Mouse (Mus musculus): ENCODE measurements at regions not wholly inside any gene's neighbourhood (a gene's known extent, or its start where the extent isn't known, plus 50 kb on each side); places are given as distances from the start of the nearest gene placed in this dataset.

DNA sequence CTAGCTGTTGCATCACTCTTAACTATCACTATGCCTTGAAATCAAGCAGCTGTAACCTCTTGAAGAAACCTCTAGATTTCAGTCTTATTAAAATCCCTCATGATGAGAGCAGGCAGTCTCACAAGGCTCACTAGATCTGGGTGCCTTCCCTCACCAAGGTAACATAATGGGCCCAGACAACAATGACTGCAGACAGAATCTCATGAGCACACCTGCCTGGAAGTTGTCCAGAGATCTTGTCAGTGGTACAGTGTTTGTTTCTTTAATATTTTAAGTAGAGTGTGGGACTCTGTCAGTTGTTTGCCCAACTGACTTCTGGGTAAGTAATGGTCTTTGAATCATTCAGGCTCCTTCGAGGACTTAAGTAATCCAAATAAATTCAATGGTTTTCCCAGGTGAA lies 177.1 kb upstream of the Gm11146 start:
- no peak overlapping the region for H3K9ac ChIP-seq (replicated peaks; ENCODE audit: low read depth, low read length)
- no peaks in the 10 kb centered on the region for H3K4me1 ChIP-seq (replicated peaks; ENCODE audit: control insufficient read depth, insufficient read depth, low read length)
- ATAC-seq = no peak
- no peak overlapping the region for H3K27ac ChIP-seq (ENCODE audit: low read length)
- no peak overlapping the region for H3K4me2 ChIP-seq (ENCODE audit: low read length)
- WGBS = 79% methylated on average over 1 of the region's 1 CpGs
- H3K27me3 ChIP-seq (replicated peaks; ENCODE audit: control insufficient read depth, insufficient read depth, low read length) = no peaks in the 10 kb centered on the region
- no peaks in the 10 kb centered on the region for H3K9me3 ChIP-seq (ENCODE audit: control insufficient read depth, low read length)
- H3K36me3 ChIP-seq (ENCODE audit: control insufficient read depth, insufficient read depth) = no peaks in the 10 kb centered on the region
- H3K4me3 ChIP-seq (replicated peaks; ENCODE audit: low read length) = no peak overlapping the region

- H3K36me3 ChIP-seq (ENCODE audit: control insufficient read depth, insufficient read depth) = no peaks in the 10 kb centered on the region
- no peak overlapping the region for H3K27ac ChIP-seq (ENCODE audit: low read length)
- H3K27me3 ChIP-seq (replicated peaks; ENCODE audit: control insufficient read depth, insufficient read depth, low read length) = no peaks in the 10 kb centered on the region
- H3K4me3 ChIP-seq (replicated peaks; ENCODE audit: low read length) = no peak overlapping the region
- H3K9me3 ChIP-seq (ENCODE audit: control insufficient read depth, low read length) = no peaks in the 10 kb centered on the region
- WGBS = 69% methylated on average over 3 of the region's 3 CpGs
- H3K9ac ChIP-seq (replicated peaks; ENCODE audit: low read depth, low read length) = no peak overlapping the region
- H3K4me2 ChIP-seq (ENCODE audit: low read length) = no peak overlapping the region
- H3K4me1 ChIP-seq (replicated peaks; ENCODE audit: control insufficient read depth, insufficient read depth, low read length) = no peaks in the 10 kb centered on the region
- ATAC-seq = no peak
These were observed 170.2 kb upstream of the Gm11146 start for GRCm38 (mm10) chr16:77772075-77772474.

DNA sequence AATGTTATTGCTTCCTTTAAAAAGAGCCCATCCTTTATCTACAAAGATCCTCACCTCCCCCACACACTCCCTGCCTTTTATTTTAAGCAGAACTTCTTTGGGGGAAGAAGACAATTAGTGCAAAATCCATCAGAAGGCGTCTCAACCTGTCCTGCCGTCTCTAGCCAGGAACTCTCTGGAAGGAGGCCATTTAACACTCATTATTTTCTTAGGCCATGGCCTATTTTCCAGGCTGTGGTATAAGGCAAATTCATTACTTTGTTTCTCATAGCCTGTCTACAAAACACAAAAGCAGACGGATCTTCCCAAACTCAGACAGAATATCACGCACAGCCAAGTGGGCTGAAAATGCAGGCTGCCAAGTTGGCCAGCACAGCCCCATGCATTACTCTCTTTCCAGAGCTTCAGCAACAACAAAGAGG lies 159.0 kb upstream of the Gm11146 start:
- Histone ChIP-seq H3K9ac (replicated peaks; ENCODE audit: low read depth, low read length) (0 out of 2 replicates have a peak overlapping the region, but pooled peaks have one; percentile 17), H3K4me1 (replicated peaks; ENCODE audit: control insufficient read depth, insufficient read depth, low read length) (peaks cover 15% of the 10 kb centered on the region), H3K36me3 (ENCODE audit: control insufficient read depth, insufficient read depth) (no peaks in the 10 kb centered on the region)

GRCm38 (mm10) chr16:77760479-77760878 lies 158.6 kb upstream of the Gm11146 start:
- Histone ChIP-seq H3K9ac (replicated peaks; ENCODE audit: low read depth, low read length) (peak overlapping the region; percentile 38; the same call in 1 of the 2 replicates), H3K27me3 (replicated peaks; ENCODE audit: control insufficient read depth, insufficient read depth, low read length) (no peaks in the 10 kb centered on the region), H3K27ac (ENCODE audit: low read length) (peak overlapping the region; percentile 91), H3K4me3 (replicated peaks; ENCODE audit: low read length) (no peak overlapping the region), H3K9me3 (ENCODE audit: control insufficient read depth, low read length) (no peaks in the 10 kb centered on the region), H3K4me1 (replicated peaks; ENCODE audit: control insufficient read depth, insufficient read depth, low read length) (peaks cover 15% of the 10 kb centered on the region), H3K4me2 (ENCODE audit: low read length) (no peak overlapping the region; the same call in 1 of the 2 replicates), H3K36me3 (ENCODE audit: control insufficient read depth, insufficient read depth) (no peaks in the 10 kb centered on the region)
- 50% methylated on average over 4 of the region's 4 CpGs for WGBS
- ATAC-seq = peak; percentile 54

More for the DNA sequence above, 159.0 kb upstream of the Gm11146 start:
- Histone ChIP-seq H3K27me3 (replicated peaks; ENCODE audit: control insufficient read depth, insufficient read depth, low read length) (no peaks in the 10 kb centered on the region), H3K4me2 (ENCODE audit: low read length) (no peak overlapping the region), H3K4me3 (replicated peaks; ENCODE audit: low read length) (no peak overlapping the region), H3K27ac (ENCODE audit: low read length) (peak overlapping the region; percentile 91), H3K9me3 (ENCODE audit: control insufficient read depth, low read length) (no peaks in the 10 kb centered on the region)
- WGBS = 49% methylated on average over 4 of the region's 4 CpGs
- peak; percentile 73 for ATAC-seq

DNA sequence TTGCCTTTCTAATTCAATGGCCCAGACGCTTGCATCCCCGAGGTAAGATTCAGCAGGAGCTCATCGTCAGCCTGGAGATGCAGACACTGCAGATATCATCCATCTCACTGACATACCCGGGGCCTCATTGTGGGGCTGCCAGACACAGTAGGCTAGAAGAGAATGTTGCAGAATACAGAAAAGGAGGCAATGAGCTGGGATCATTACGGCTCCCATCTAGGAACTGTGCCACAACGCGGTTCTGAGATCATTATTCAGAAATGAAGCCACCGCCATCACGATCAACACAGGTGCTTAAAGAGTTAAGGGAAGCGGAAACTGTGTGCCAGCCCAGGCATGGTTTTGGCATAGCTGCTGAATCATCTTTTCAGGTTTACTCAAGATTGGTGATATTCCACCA lies 158.1 kb upstream of the Gm11146 start:
- peak overlapping the region; percentile 91 for H3K27ac ChIP-seq (ENCODE audit: low read length)
- peak overlapping the region; percentile 38 for H3K9ac ChIP-seq (replicated peaks; ENCODE audit: low read depth, low read length)
- H3K4me3 ChIP-seq (replicated peaks; ENCODE audit: low read length) = peak overlapping the region; percentile 17; the same call in 1 of the 2 replicates
- peaks cover 15% of the 10 kb centered on the region for H3K4me1 ChIP-seq (replicated peaks; ENCODE audit: control insufficient read depth, insufficient read depth, low read length)
- H3K4me2 ChIP-seq (ENCODE audit: low read length) = peak overlapping the region; percentile 27
- peak; percentile 90 for ATAC-seq
- H3K9me3 ChIP-seq (ENCODE audit: control insufficient read depth, low read length) = no peaks in the 10 kb centered on the region
- 37% methylated on average over 10 of the region's 10 CpGs for WGBS
- H3K36me3 ChIP-seq (ENCODE audit: control insufficient read depth, insufficient read depth) = no peaks in the 10 kb centered on the region
- no peaks in the 10 kb centered on the region for H3K27me3 ChIP-seq (replicated peaks; ENCODE audit: control insufficient read depth, insufficient read depth, low read length)

- ATAC-seq = no peak
- Histone ChIP-seq H3K27ac (ENCODE audit: low read length) (no peak overlapping the region), H3K36me3 (ENCODE audit: control insufficient read depth, insufficient read depth) (no peaks in the 10 kb centered on the region), H3K9ac (replicated peaks; ENCODE audit: low read depth, low read length) (no peak overlapping the region), H3K9me3 (ENCODE audit: control insufficient read depth, low read length) (no peaks in the 10 kb centered on the region), H3K4me2 (ENCODE audit: low read length) (no peak overlapping the region), H3K4me3 (replicated peaks; ENCODE audit: low read length) (no peak overlapping the region), H3K27me3 (replicated peaks; ENCODE audit: control insufficient read depth, insufficient read depth, low read length) (no peaks in the 10 kb centered on the region), H3K4me1 (replicated peaks; ENCODE audit: control insufficient read depth, insufficient read depth, low read length) (0 out of 2 replicates have a peak, but pooled peaks cover 1% of the 10 kb centered on the region)
- WGBS = 91% methylated on average over 6 of the region's 6 CpGs
These were observed 153.0 kb upstream of the Gm11146 start for GRCm38 (mm10) chr16:77754882-77755281.

DNA sequence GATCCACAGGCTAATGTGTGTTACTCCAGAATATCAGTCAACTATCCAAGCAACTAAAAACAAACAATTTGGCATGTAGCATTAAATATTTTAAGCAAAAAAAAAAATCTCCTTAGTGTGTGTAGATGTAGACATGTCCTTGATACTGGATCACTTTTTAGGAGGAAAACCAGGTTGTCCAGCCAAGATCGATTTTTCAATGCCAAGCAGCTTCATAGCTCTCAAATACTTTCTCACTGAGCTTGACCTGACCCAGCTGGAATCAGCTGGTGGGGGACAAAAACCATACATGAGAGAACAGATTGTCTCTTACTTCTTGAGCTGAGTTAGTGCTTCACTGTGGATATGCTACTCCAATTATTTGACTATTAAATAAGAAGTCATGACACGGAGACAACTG lies 147.6 kb upstream of the Gm11146 start:
- H3K27me3 ChIP-seq (replicated peaks; ENCODE audit: control insufficient read depth, insufficient read depth, low read length) = no peaks in the 10 kb centered on the region
- H3K9me3 ChIP-seq (ENCODE audit: control insufficient read depth, low read length) = no peaks in the 10 kb centered on the region
- H3K4me2 ChIP-seq (ENCODE audit: low read length) = no peak overlapping the region
- no peak for ATAC-seq
- 95% methylated on average over 2 of the region's 2 CpGs for WGBS
- no peak overlapping the region for H3K9ac ChIP-seq (replicated peaks; ENCODE audit: low read depth, low read length)
- H3K4me3 ChIP-seq (replicated peaks; ENCODE audit: low read length) = no peak overlapping the region
- H3K4me1 ChIP-seq (replicated peaks; ENCODE audit: control insufficient read depth, insufficient read depth, low read length) = no peaks in the 10 kb centered on the region
- no peak overlapping the region for H3K27ac ChIP-seq (ENCODE audit: low read length)
- no peaks in the 10 kb centered on the region for H3K36me3 ChIP-seq (ENCODE audit: control insufficient read depth, insufficient read depth)

DNA sequence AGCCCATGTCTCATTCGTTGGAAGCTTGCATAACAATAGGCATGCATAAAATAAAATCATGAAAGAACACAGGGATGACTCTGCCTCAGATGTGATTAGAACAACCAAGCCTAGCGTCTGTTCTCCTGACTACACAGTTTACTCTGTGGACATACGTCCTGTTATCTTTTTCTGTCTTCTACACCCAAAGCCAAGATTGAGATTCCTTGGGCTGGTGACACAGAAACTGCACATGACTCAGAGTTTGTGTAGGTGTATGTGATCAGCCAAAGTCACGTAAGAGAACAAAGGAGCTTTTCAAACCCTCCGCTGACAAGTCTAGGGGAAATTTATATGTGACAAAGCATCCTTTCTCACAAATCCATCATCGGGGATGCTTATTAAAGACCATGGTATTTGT lies 141.9 kb upstream of the Gm11146 start:
- no peak for ATAC-seq
- Histone ChIP-seq H3K9me3 (ENCODE audit: control insufficient read depth, low read length) (no peaks in the 10 kb centered on the region), H3K9ac (replicated peaks; ENCODE audit: low read depth, low read length) (no peak overlapping the region), H3K4me1 (replicated peaks; ENCODE audit: control insufficient read depth, insufficient read depth, low read length) (no peaks in the 10 kb centered on the region; the same call in 1 of the 2 replicates), H3K4me2 (ENCODE audit: low read length) (no peak overlapping the region), H3K27me3 (replicated peaks; ENCODE audit: control insufficient read depth, insufficient read depth, low read length) (no peaks in the 10 kb centered on the region), H3K27ac (ENCODE audit: low read length) (no peak overlapping the region), H3K4me3 (replicated peaks; ENCODE audit: low read length) (no peak overlapping the region), H3K36me3 (ENCODE audit: control insufficient read depth, insufficient read depth) (no peaks in the 10 kb centered on the region)
- WGBS = 85% methylated on average over 6 of the region's 6 CpGs

- Histone ChIP-seq H3K9ac (replicated peaks; ENCODE audit: low read depth, low read length) (no peak overlapping the region), H3K4me1 (replicated peaks; ENCODE audit: control insufficient read depth, insufficient read depth, low read length) (no peaks in the 10 kb centered on the region; the same call in 1 of the 2 replicates), H3K27me3 (replicated peaks; ENCODE audit: control insufficient read depth, insufficient read depth, low read length) (no peaks in the 10 kb centered on the region), H3K27ac (ENCODE audit: low read length) (no peak overlapping the region), H3K4me3 (replicated peaks; ENCODE audit: low read length) (no peak overlapping the region), H3K36me3 (ENCODE audit: control insufficient read depth, insufficient read depth) (no peaks in the 10 kb centered on the region), H3K9me3 (ENCODE audit: control insufficient read depth, low read length) (no peaks in the 10 kb centered on the region), H3K4me2 (ENCODE audit: low read length) (no peak overlapping the region)
- 60% methylated on average over 1 of the region's 1 CpGs for whole genome bisulfite sequencing
- ATAC-seq = no peak
These were observed 136.9 kb upstream of the Gm11146 start for GRCm38 (mm10) chr16:77738821-77739220.

- H3K4me1 ChIP-seq (replicated peaks; ENCODE audit: control insufficient read depth, insufficient read depth, low read length) = no peaks in the 10 kb centered on the region
- H3K4me2 ChIP-seq (ENCODE audit: low read length) = no peak overlapping the region
- ATAC-seq = no peak
- no peak overlapping the region for H3K4me3 ChIP-seq (replicated peaks; ENCODE audit: low read length)
- no peak overlapping the region for H3K27ac ChIP-seq (ENCODE audit: low read length)
- H3K36me3 ChIP-seq (ENCODE audit: control insufficient read depth, insufficient read depth) = no peaks in the 10 kb centered on the region
- no peak overlapping the region for H3K9ac ChIP-seq (replicated peaks; ENCODE audit: low read depth, low read length)
- H3K9me3 ChIP-seq (ENCODE audit: control insufficient read depth, low read length) = no peaks in the 10 kb centered on the region
- 98% methylated on average over 2 of the region's 2 CpGs for WGBS
- no peaks in the 10 kb centered on the region for H3K27me3 ChIP-seq (replicated peaks; ENCODE audit: control insufficient read depth, insufficient read depth, low read length)
These were observed 117.5 kb upstream of the Gm11146 start for GRCm38 (mm10) chr16:77719377-77719776.

Data from forebrain, embryonic 16.5 days (tissue).